Mouse (Mus musculus): ENCODE measurements around the gene Sema6c. TPM values are rescaled to one million over a fixed set of nuclear protein-coding genes. Genes with fewer than 3 reads are reported as not detected.

Sema6c gene
- polyA plus RNA-seq, 1 experiment from 2014 or later: 24.2 TPM

- ATAC-seq (ENCODE audit: insufficient number of reproducible peaks, insufficient read depth, low FRiP score, low TSS enrichment): peak; percentile 31
- Histone ChIP-seq H3K9me3 (no peaks in the 10 kb centered on the region), H3K4me1 (peaks cover 16% of the 10 kb centered on the region), H3K36me3 (peaks cover 53% of the 10 kb centered on the region), H3K4me3 (peak overlapping the region; percentile 22; the same call in 1 of the 2 replicates), H3K9ac (peak overlapping the region; percentile 28), H3K27ac (no peak overlapping the region), H3K4me2 (replicated peaks) (peak overlapping the region; percentile 41), H3K27me3 (peaks cover 52% of the 10 kb centered on the region)
- 8% methylated on average over 58 of the region's 58 CpGs for WGBS
These were observed 13.1 kb downstream of the Sema6c start for GRCm38 (mm10) chr3:95173256-95173949.

GRCm38 (mm10) chr3:95174011-95174592 lies 13.8 kb downstream of the Sema6c start:
- Histone ChIP-seq H3K36me3 (peaks cover 46% of the 10 kb centered on the region), H3K9me3 (no peaks in the 10 kb centered on the region), H3K27ac (no peak overlapping the region), H3K4me1 (peaks cover 16% of the 10 kb centered on the region), H3K9ac (no peak overlapping the region), H3K4me2 (replicated peaks) (peak overlapping the region; percentile 41; the same call in 1 of the 2 replicates), H3K27me3 (peaks cover 51% of the 10 kb centered on the region), H3K4me3 (no peak overlapping the region)
- 3% methylated on average over 16 of the region's 16 CpGs for WGBS
- peak; percentile 49; the same call in 1 of the 2 replicates for ATAC-seq (ENCODE audit: insufficient number of reproducible peaks, insufficient read depth, low FRiP score, low TSS enrichment)

- H3K4me2 ChIP-seq (replicated peaks): no peak overlapping the region
- H3K27ac ChIP-seq: no peak overlapping the region
- peaks cover 22% of the 10 kb centered on the region for H3K36me3 ChIP-seq
- H3K4me3 ChIP-seq: no peak overlapping the region
- 61% methylated on average over 3 of the region's 3 CpGs for WGBS
- no peak for ATAC-seq (ENCODE audit: insufficient number of reproducible peaks, insufficient read depth, low FRiP score, low TSS enrichment)
- peaks cover 16% of the 10 kb centered on the region for H3K4me1 ChIP-seq
- no peak overlapping the region for H3K9ac ChIP-seq
- H3K9me3 ChIP-seq: no peaks in the 10 kb centered on the region
- peaks cover 27% of the 10 kb centered on the region for H3K27me3 ChIP-seq
These were observed 16.2 kb downstream of the Sema6c start for GRCm38 (mm10) chr3:95176500-95176899.

- WGBS: 73% methylated on average over 6 of the region's 6 CpGs
- H3K27me3 ChIP-seq: peaks cover 16% of the 10 kb centered on the region
- ATAC-seq (ENCODE audit: insufficient number of reproducible peaks, insufficient read depth, low FRiP score, low TSS enrichment): no peak
- no peaks in the 10 kb centered on the region for H3K9me3 ChIP-seq
- H3K36me3 ChIP-seq: peaks cover 11% of the 10 kb centered on the region
- H3K27ac ChIP-seq: no peak overlapping the region
- no peak overlapping the region for H3K4me2 ChIP-seq (replicated peaks)
- no peak overlapping the region for H3K9ac ChIP-seq
- H3K4me1 ChIP-seq: peaks cover 16% of the 10 kb centered on the region
- H3K4me3 ChIP-seq: no peak overlapping the region
These were observed 17.3 kb downstream of the Sema6c start for GRCm38 (mm10) chr3:95177583-95177982.

- no peak for ATAC-seq (ENCODE audit: insufficient number of reproducible peaks, insufficient read depth, low FRiP score, low TSS enrichment)
- H3K36me3 ChIP-seq: peaks cover 6% of the 10 kb centered on the region
- no peak overlapping the region for H3K9ac ChIP-seq
- no peak overlapping the region for H3K27ac ChIP-seq
- H3K4me2 ChIP-seq (replicated peaks): no peak overlapping the region
- peaks cover 3% of the 10 kb centered on the region; the same call in 1 of the 2 replicates for H3K4me1 ChIP-seq
- no peaks in the 10 kb centered on the region for H3K9me3 ChIP-seq
- H3K27me3 ChIP-seq: peaks cover 2% of the 10 kb centered on the region
- no peak overlapping the region for H3K4me3 ChIP-seq
- WGBS: 84% methylated on average over 5 of the region's 5 CpGs
These were observed 18.7 kb downstream of the Sema6c start for GRCm38 (mm10) chr3:95178948-95179347.

GRCm38 (mm10) chr3:95179890-95180289 lies 19.6 kb downstream of the Sema6c start:
- H3K4me2 ChIP-seq (replicated peaks): no peak overlapping the region
- H3K27me3 ChIP-seq: no peaks in the 10 kb centered on the region
- no peaks in the 10 kb centered on the region for H3K4me1 ChIP-seq
- H3K9ac ChIP-seq: no peak overlapping the region
- H3K36me3 ChIP-seq: peaks cover 14% of the 10 kb centered on the region
- 74% methylated on average over 3 of the region's 3 CpGs for WGBS
- no peak overlapping the region for H3K27ac ChIP-seq
- ATAC-seq (ENCODE audit: insufficient number of reproducible peaks, insufficient read depth, low FRiP score, low TSS enrichment): no peak
- no peaks in the 10 kb centered on the region for H3K9me3 ChIP-seq
- no peak overlapping the region for H3K4me3 ChIP-seq

GRCm38 (mm10) chr3:95181841-95182240 lies 21.6 kb downstream of the Sema6c start:
- no peak for ATAC-seq (ENCODE audit: insufficient number of reproducible peaks, insufficient read depth, low FRiP score, low TSS enrichment)
- peaks cover 29% of the 10 kb centered on the region for H3K36me3 ChIP-seq
- WGBS: 66% methylated on average over 1 of the region's 1 CpGs

GRCm38 (mm10) chr3:95184796-95185577 lies 24.7 kb downstream of the Sema6c start:
- H3K4me1 ChIP-seq: no peaks in the 10 kb centered on the region
- peaks cover 60% of the 10 kb centered on the region for H3K36me3 ChIP-seq
- no peak overlapping the region for H3K9ac ChIP-seq
- WGBS: 93% methylated on average over 9 of the region's 9 CpGs
- no peaks in the 10 kb centered on the region for H3K9me3 ChIP-seq
- ATAC-seq (ENCODE audit: insufficient number of reproducible peaks, insufficient read depth, low FRiP score, low TSS enrichment): no peak
- no peaks in the 10 kb centered on the region for H3K27me3 ChIP-seq
- H3K4me3 ChIP-seq: no peak overlapping the region
- no peak overlapping the region for H3K4me2 ChIP-seq (replicated peaks)
- H3K27ac ChIP-seq: no peak overlapping the region

More at GRCm38 (mm10) chr3:95181841-95182240, 21.6 kb downstream of the Sema6c start:
- no peak overlapping the region for H3K4me3 ChIP-seq
- H3K9me3 ChIP-seq: no peaks in the 10 kb centered on the region
- no peak overlapping the region for H3K4me2 ChIP-seq (replicated peaks)
- H3K9ac ChIP-seq: no peak overlapping the region
- H3K27me3 ChIP-seq: no peaks in the 10 kb centered on the region
- no peak overlapping the region for H3K27ac ChIP-seq
- H3K4me1 ChIP-seq: no peaks in the 10 kb centered on the region

- Histone ChIP-seq H3K27me3 (no peaks in the 10 kb centered on the region), H3K4me3 (no peak overlapping the region), H3K4me2 (replicated peaks) (no peak overlapping the region), H3K36me3 (peaks cover 65% of the 10 kb centered on the region), H3K9ac (no peak overlapping the region), H3K4me1 (no peaks in the 10 kb centered on the region), H3K9me3 (no peaks in the 10 kb centered on the region), H3K27ac (no peak overlapping the region)
- WGBS: 93% methylated on average over 2 of the region's 2 CpGs
- ATAC-seq (ENCODE audit: insufficient number of reproducible peaks, insufficient read depth, low FRiP score, low TSS enrichment): no peak
These were observed 25.8 kb downstream of the Sema6c start for GRCm38 (mm10) chr3:95186100-95186499.

- WGBS: 91% methylated on average over 6 of the region's 6 CpGs
- Histone ChIP-seq H3K9me3 (no peaks in the 10 kb centered on the region), H3K27ac (no peak overlapping the region), H3K4me3 (no peak overlapping the region), H3K36me3 (peaks cover 67% of the 10 kb centered on the region), H3K4me2 (replicated peaks) (no peak overlapping the region), H3K4me1 (no peaks in the 10 kb centered on the region), H3K9ac (no peak overlapping the region), H3K27me3 (no peaks in the 10 kb centered on the region)
- no peak for ATAC-seq (ENCODE audit: insufficient number of reproducible peaks, insufficient read depth, low FRiP score, low TSS enrichment)
These were observed 26.6 kb downstream of the Sema6c start for GRCm38 (mm10) chr3:95186888-95187287.

GRCm38 (mm10) chr3:95194721-95195135 lies 34.5 kb downstream of the Sema6c start:
- H3K27ac ChIP-seq: no peak overlapping the region

More at GRCm38 (mm10) chr3:95194721-95195135, 34.5 kb downstream of the Sema6c start:
- no peaks in the 10 kb centered on the region for H3K27me3 ChIP-seq
- H3K4me2 ChIP-seq (replicated peaks): no peak overlapping the region
- H3K9ac ChIP-seq: no peak overlapping the region
- WGBS: 89% methylated on average over 6 of the region's 6 CpGs
- no peak overlapping the region for H3K4me3 ChIP-seq
- no peaks in the 10 kb centered on the region for H3K9me3 ChIP-seq
- ATAC-seq (ENCODE audit: insufficient number of reproducible peaks, insufficient read depth, low FRiP score, low TSS enrichment): no peak
- H3K36me3 ChIP-seq: peaks cover 70% of the 10 kb centered on the region
- no peaks in the 10 kb centered on the region for H3K4me1 ChIP-seq
